9 mouse cellular contexts compared by ENCODE assay signal in the genomic region with DNA sequence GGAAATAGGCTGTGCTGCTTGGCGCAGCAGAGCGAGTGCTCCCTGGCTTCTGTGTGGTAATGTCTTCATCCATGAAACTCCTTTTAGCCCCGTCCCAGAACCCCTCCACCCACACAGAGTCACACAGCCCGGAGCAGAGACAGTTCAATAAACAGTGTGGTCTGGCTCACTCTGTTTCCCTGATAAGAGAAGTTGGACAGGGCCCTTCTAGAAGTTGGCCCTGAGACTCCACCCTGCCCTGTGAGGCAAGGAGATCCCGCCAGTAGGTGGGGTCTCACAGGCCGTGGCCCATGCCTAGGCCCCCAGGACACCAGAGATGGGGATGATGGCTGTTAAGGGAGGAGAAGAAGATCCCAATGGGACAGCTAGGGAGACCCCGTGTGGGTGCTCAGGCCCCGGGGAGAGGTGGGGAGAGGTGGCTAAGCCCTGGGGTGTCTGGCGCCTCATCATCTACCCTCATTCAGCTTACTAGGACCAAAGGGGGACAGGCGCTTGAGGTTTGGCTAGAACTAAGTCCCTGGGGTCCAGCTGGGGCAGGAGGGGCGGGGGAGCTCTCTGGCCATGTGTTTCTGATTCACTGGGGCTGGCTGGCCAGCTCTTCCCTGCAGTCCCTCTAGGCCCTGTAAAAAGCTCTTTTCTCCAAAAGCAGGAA. TPM values are rescaled to one million over a fixed set of nuclear protein-coding genes. Genes with fewer than 3 reads are reported as not detected.
A peak's percentile ranks its signal among the peaks of the same experiment; 100 is the strongest.
DNase-seq lines count a peak whose midpoint lies in the region; ATAC-seq and TF ChIP-seq lines count a peak whose summit lies in the region.
"Had no signal": no experiment of that assay in that cellular context is flagged by ENCODE, and none has a peak within 500 bp of the region (broad histone marks: within the 10 kb centered on the region; RNA-seq: fewer than 3 reads in every experiment).

No protein-coding gene starts in this region.

- no peak for ATAC-seq in kidney, embryonic 14.5 days (ENCODE audit: low FRiP score, low TSS enrichment)
- no peak for ATAC-seq in embryonic facial prominence, embryonic 14.5 days (ENCODE audit: low read depth)
- peak; percentile 43 for ATAC-seq in lung, postnatal 0 days

- H3K9me3 ChIP-seq in kidney, embryonic 14.5 days (ENCODE audit: control insufficient read depth, low read length) = no peaks in the 10 kb centered on the region
- no peaks in the 10 kb centered on the region for H3K9me3 ChIP-seq in embryonic facial prominence, embryonic 14.5 days (ENCODE audit: control insufficient read depth, low read length)
- no peaks in the 10 kb centered on the region for H3K9me3 ChIP-seq in lung, postnatal 0 days (ENCODE audit: low read length)

- H3K4me1 ChIP-seq in kidney, embryonic 14.5 days (ENCODE audit: control insufficient read depth, insufficient read depth, low read length) = peaks cover 53% of the 10 kb centered on the region
- peaks cover 29% of the 10 kb centered on the region for H3K4me1 ChIP-seq in embryonic facial prominence, embryonic 14.5 days (ENCODE audit: control insufficient read depth, insufficient read depth, low read length)
- H3K4me1 ChIP-seq in lung, postnatal 0 days (ENCODE audit: insufficient read depth, low read depth, low read length) = peaks cover 19% of the 10 kb centered on the region

- H3K9ac ChIP-seq in kidney, embryonic 14.5 days (ENCODE audit: low read depth, low read length) = no peak overlapping the region
- H3K9ac ChIP-seq in embryonic facial prominence, embryonic 14.5 days (ENCODE audit: low read depth, low read length) = no peak overlapping the region
- H3K9ac ChIP-seq in lung, postnatal 0 days (replicated peaks; ENCODE audit: low read depth) = no peak overlapping the region

- no peaks in the 10 kb centered on the region for H3K36me3 ChIP-seq in kidney, embryonic 14.5 days (ENCODE audit: control insufficient read depth, insufficient read depth, low read length)
- H3K36me3 ChIP-seq in embryonic facial prominence, embryonic 14.5 days (ENCODE audit: control insufficient read depth, insufficient read depth, low read length) = no peaks in the 10 kb centered on the region
- no peaks in the 10 kb centered on the region for H3K36me3 ChIP-seq in lung, postnatal 0 days (ENCODE audit: insufficient read depth, low read length)

- H3K4me3 ChIP-seq in kidney, embryonic 14.5 days (ENCODE audit: low read length) = no peak overlapping the region
- H3K4me3 ChIP-seq in embryonic facial prominence, embryonic 14.5 days (ENCODE audit: low read depth, low read length) = no peak overlapping the region
- H3K4me3 ChIP-seq in lung, postnatal 0 days (ENCODE audit: low read depth, low read length) = no peak overlapping the region
- H3K4me3 ChIP-seq: myocyte had no signal

- WGBS in kidney, embryonic 14.5 days = 56% methylated on average over 11 of the region's 11 CpGs
- WGBS in embryonic facial prominence, embryonic 14.5 days = 32% methylated on average over 11 of the region's 11 CpGs
- 37% methylated on average over 11 of the region's 11 CpGs for WGBS in lung, postnatal 0 days

- peak; percentile 48; the same call in 1 of the 2 replicates for TF ChIP-seq CTCF in lung, postnatal 0 days (IDR thresholded peaks at IDR 0.05)

- TF ChIP-seq EP300 in lung, postnatal 0 days (IDR thresholded peaks at IDR 0.05) = no peak

- peaks cover 2% of the 10 kb centered on the region for H3K27me3 ChIP-seq in kidney, embryonic 14.5 days (ENCODE audit: control insufficient read depth, insufficient read depth, low read length)
- H3K27me3 ChIP-seq in embryonic facial prominence, embryonic 14.5 days (replicated peaks; ENCODE audit: control insufficient read depth, insufficient read depth, low read length) = 0 out of 2 replicates have a peak, but pooled peaks cover 3% of the 10 kb centered on the region
- H3K27me3 ChIP-seq in lung, postnatal 0 days (replicated peaks; ENCODE audit: insufficient read depth, low read length) = no peaks in the 10 kb centered on the region

- no peak overlapping the region for H3K4me2 ChIP-seq in kidney, embryonic 14.5 days (replicated peaks; ENCODE audit: low read depth, low read length)
- H3K4me2 ChIP-seq in embryonic facial prominence, embryonic 14.5 days (ENCODE audit: low read depth, low read length) = no peak overlapping the region
- H3K4me2 ChIP-seq in lung, postnatal 0 days (replicated peaks; ENCODE audit: low read depth, low read length) = no peak overlapping the region

- peak overlapping the region; percentile 84 for H3K27ac ChIP-seq in kidney, embryonic 14.5 days (ENCODE audit: low read depth, low read length)
- H3K27ac ChIP-seq in embryonic facial prominence, embryonic 14.5 days (replicated peaks; ENCODE audit: low read depth, low read length) = peak overlapping the region; percentile 45
- H3K27ac ChIP-seq in lung, postnatal 0 days (ENCODE audit: low read length) = peak overlapping the region; percentile 75

- no peak for DNase-seq in kidney, adult 18-20 months
- peak; percentile 80 for DNase-seq in embryonic facial prominence, embryonic 14.5 days (ENCODE audit: low spot score)
- peak; percentile 69 for DNase-seq in heart, postnatal 4 days
- DNase-seq in lung, postnatal 0 days (ENCODE audit: low spot score) = peak; percentile 75
- no peak for DNase-seq in layer of hippocampus, postnatal 25 days (ENCODE audit: extremely low spot score in 1 of 2, low spot score in 1 of 2)
- DNase-seq in thymus, postnatal 14 days = no peak
- DNase-seq in frontal cortex, postnatal 25 days (ENCODE audit: low spot score in 2 of 2) = no peak

RNA-seq across cellular contexts. Expression of gene Prcd, which starts 5.9 kb away (rescaled TPM):
- 1.1 and 1.4 TPM in 2 replicates for polyA plus RNA-seq in kidney, embryonic 14.5 days (2014; fragmentation: Nextera tagmentation; extraction: Ambion mirVana)
- polyA plus RNA-seq in embryonic facial prominence, embryonic 14.5 days (2014; fragmentation: Nextera tagmentation; extraction: Ambion mirVana) = 0.84 and 2.3 TPM in 2 replicates
- 1 to 10 TPM; 1.1 to 1.5 TPM for total RNA-seq in heart, postnatal 4 days (2021)
- polyA plus RNA-seq in lung, postnatal 0 days (2015; fragmentation: Nextera tagmentation; extraction: Ambion mirVana) = 10.9 and 16.4 TPM in 2 replicates
- total RNA-seq in layer of hippocampus, postnatal 25 days (2021) = 1 to 10 TPM; 6.4 to 7.0 TPM

RNA-seq across cellular contexts. Expression of gene Cygb, which starts 6.6 kb away (rescaled TPM):
- polyA plus RNA-seq in kidney, embryonic 14.5 days (2014; fragmentation: Nextera tagmentation; extraction: Ambion mirVana) = 11.0 and 11.3 TPM in 2 replicates
- 17.8 and 20.5 TPM in 2 replicates for polyA plus RNA-seq in embryonic facial prominence, embryonic 14.5 days (2014; fragmentation: Nextera tagmentation; extraction: Ambion mirVana)
- 10 to 100 TPM; 46.2 to 57.9 TPM for total RNA-seq in heart, postnatal 4 days (2021)
- 27.3 and 32.0 TPM in 2 replicates for polyA plus RNA-seq in lung, postnatal 0 days (2015; fragmentation: Nextera tagmentation; extraction: Ambion mirVana)
- total RNA-seq in layer of hippocampus, postnatal 25 days (2021) = 10 to 100 TPM; 65.7 to 78.3 TPM

RNA-seq across cellular contexts. Expression of gene Rhbdf2, which starts 20.6 kb away (rescaled TPM):
- 5.4 and 7.2 TPM in 2 replicates for polyA plus RNA-seq in kidney, embryonic 14.5 days (2014; fragmentation: Nextera tagmentation; extraction: Ambion mirVana)
- polyA plus RNA-seq in embryonic facial prominence, embryonic 14.5 days (2014; fragmentation: Nextera tagmentation; extraction: Ambion mirVana) = 3.6 and 4.4 TPM in 2 replicates
- 10 to 100 TPM; 16.4 to 17.5 TPM for total RNA-seq in heart, postnatal 4 days (2021)
- 23.5 and 27.9 TPM in 2 replicates for polyA plus RNA-seq in lung, postnatal 0 days (2015; fragmentation: Nextera tagmentation; extraction: Ambion mirVana)
- total RNA-seq in layer of hippocampus, postnatal 25 days (2021) = 1 to 10 TPM; 1.1 to 1.8 TPM

Comparison
In these comparisons a context has a peak if more than half of its experiments do, and no peak if none do; other contexts are left out.
1. DNase-seq: peak in embryonic facial prominence, embryonic 14.5 days (single experiment), heart, postnatal 4 days (single experiment) and lung, postnatal 0 days (single experiment); none in kidney, adult 18-20 months (single experiment), layer of hippocampus, postnatal 25 days (0 of 2), thymus, postnatal 14 days (single experiment) and frontal cortex, postnatal 25 days (0 of 2).
2. Peak in every context shown above with its lines, with median percentiles within 50 percentile points of each other: H3K27ac ChIP-seq.